In genomic region chr6:128093856-128094628, GRCm38 (mm10) we compare ENCODE assay signal across 13 mouse cellular contexts. TPM values are rescaled to one million over a fixed set of nuclear protein-coding genes. Genes with fewer than 3 reads are reported as not detected.
DNase-seq lines count a peak whose midpoint lies in the region; ATAC-seq lines count a peak whose summit lies in the region.
"Had no signal": no experiment of that assay in that cellular context is flagged by ENCODE, and none has a peak within 500 bp of the region (broad histone marks: within the 10 kb centered on the region; RNA-seq: fewer than 3 reads in every experiment).

No protein-coding gene starts in this region.

- H3K4me3 ChIP-seq in hindbrain, embryonic 16.5 days (ENCODE audit: low read length): no peak overlapping the region
- no peak overlapping the region for H3K4me3 ChIP-seq in hindbrain, embryonic 11.5 days (ENCODE audit: low read depth, low read length)
- no peak overlapping the region for H3K4me3 ChIP-seq in lung, embryonic 15.5 days
- no peak overlapping the region for H3K4me3 ChIP-seq in limb, embryonic 13.5 days
- H3K4me3 ChIP-seq: forebrain, embryonic 10.5 days; intestine, embryonic 15.5 days had no signal

- no peak overlapping the region for H3K4me2 ChIP-seq in hindbrain, embryonic 16.5 days (ENCODE audit: low read length)
- H3K4me2 ChIP-seq in hindbrain, embryonic 11.5 days (replicated peaks; ENCODE audit: low read depth, low read length): no peak overlapping the region
- no peak overlapping the region for H3K4me2 ChIP-seq in lung, embryonic 15.5 days
- no peak overlapping the region for H3K4me2 ChIP-seq in limb, embryonic 13.5 days (replicated peaks)
- H3K4me2 ChIP-seq: intestine, embryonic 15.5 days; liver, embryonic 11.5 days had no signal

- peak; percentile 59 to 63 for DNase-seq in frontal cortex, adult 2 months (ENCODE audit: extremely low spot score in 1 of 2, low spot score in 1 of 2)
- DNase-seq in frontal cortex, postnatal 14 days (ENCODE audit: low spot score in 2 of 2): no peak
- DNase-seq in hindbrain, embryonic 11.5 days (ENCODE audit: low spot score): no peak
- no peak for DNase-seq in lung, postnatal 14 days
- no peak for DNase-seq in spleen, postnatal 10 days (ENCODE audit: low spot score in 2 of 2)
- DNase-seq: gastrocnemius, postnatal 25 days had no signal

- no peaks in the 10 kb centered on the region for H3K27me3 ChIP-seq in hindbrain, embryonic 16.5 days (replicated peaks; ENCODE audit: control insufficient read depth, insufficient read depth, low read length)
- H3K27me3 ChIP-seq in hindbrain, embryonic 11.5 days (ENCODE audit: control insufficient read depth, insufficient read depth, low read length): no peaks in the 10 kb centered on the region
- no peaks in the 10 kb centered on the region for H3K27me3 ChIP-seq in lung, embryonic 15.5 days
- no peaks in the 10 kb centered on the region for H3K27me3 ChIP-seq in limb, embryonic 13.5 days
- H3K27me3 ChIP-seq: intestine, embryonic 15.5 days had no signal

- peaks cover 25% of the 10 kb centered on the region for H3K4me1 ChIP-seq in hindbrain, embryonic 16.5 days (ENCODE audit: control insufficient read depth, insufficient read depth, low read depth, low read length)
- no peaks in the 10 kb centered on the region; the same call in 1 of the 2 replicates for H3K4me1 ChIP-seq in hindbrain, embryonic 11.5 days (replicated peaks; ENCODE audit: control insufficient read depth, insufficient read depth, low read length)
- peaks cover 41% of the 10 kb centered on the region for H3K4me1 ChIP-seq in lung, embryonic 15.5 days
- H3K4me1 ChIP-seq in limb, embryonic 13.5 days: peaks cover 75% of the 10 kb centered on the region

- 74% methylated on average over 15 of the region's 15 CpGs for WGBS in hindbrain, embryonic 16.5 days
- 68% methylated on average over 15 of the region's 15 CpGs for WGBS in hindbrain, embryonic 11.5 days
- WGBS in lung, embryonic 15.5 days: 72% methylated on average over 15 of the region's 15 CpGs
- 75% methylated on average over 15 of the region's 15 CpGs for WGBS in limb, embryonic 13.5 days

- H3K9ac ChIP-seq in hindbrain, embryonic 16.5 days (ENCODE audit: low read depth, low read length): no peak overlapping the region
- no peak overlapping the region for H3K9ac ChIP-seq in hindbrain, embryonic 11.5 days (ENCODE audit: low read depth, low read length)
- H3K9ac ChIP-seq in lung, embryonic 15.5 days: no peak overlapping the region
- 0 out of 2 replicates have a peak overlapping the region, but pooled peaks have one; percentile 13 for H3K9ac ChIP-seq in limb, embryonic 13.5 days
- H3K9ac ChIP-seq: intestine, embryonic 15.5 days had no signal

- H3K9me3 ChIP-seq in hindbrain, embryonic 16.5 days (ENCODE audit: control insufficient read depth, low read length): no peaks in the 10 kb centered on the region
- H3K9me3 ChIP-seq in hindbrain, embryonic 11.5 days (ENCODE audit: control insufficient read depth, low read length): no peaks in the 10 kb centered on the region
- no peaks in the 10 kb centered on the region for H3K9me3 ChIP-seq in lung, embryonic 15.5 days
- no peaks in the 10 kb centered on the region for H3K9me3 ChIP-seq in limb, embryonic 13.5 days
- H3K9me3 ChIP-seq: forebrain, embryonic 10.5 days; intestine, embryonic 15.5 days had no signal

- H3K36me3 ChIP-seq in hindbrain, embryonic 16.5 days (ENCODE audit: control insufficient read depth, insufficient read depth, low read length): no peaks in the 10 kb centered on the region
- H3K36me3 ChIP-seq in hindbrain, embryonic 11.5 days (ENCODE audit: control insufficient read depth, insufficient read depth, low read length): no peaks in the 10 kb centered on the region
- no peaks in the 10 kb centered on the region for H3K36me3 ChIP-seq in lung, embryonic 15.5 days
- H3K36me3 ChIP-seq in limb, embryonic 13.5 days: no peaks in the 10 kb centered on the region
- H3K36me3 ChIP-seq: forebrain, embryonic 10.5 days; intestine, embryonic 15.5 days had no signal

- H3K27ac ChIP-seq in hindbrain, embryonic 16.5 days (ENCODE audit: low read depth, low read length): no peak overlapping the region
- H3K27ac ChIP-seq in hindbrain, embryonic 11.5 days (ENCODE audit: low read depth, low read length): no peak overlapping the region
- H3K27ac ChIP-seq in lung, embryonic 15.5 days: peak overlapping the region; percentile 42; the same call in 1 of the 2 replicates
- peak overlapping the region; percentile 28; the same call in 1 of the 2 replicates for H3K27ac ChIP-seq in limb, embryonic 13.5 days
- H3K27ac ChIP-seq: forebrain, embryonic 10.5 days; intestine, embryonic 15.5 days; macrophage had no signal

- ATAC-seq in hindbrain, embryonic 16.5 days: peak; percentile 29; the same call in 1 of the 2 replicates
- ATAC-seq in hindbrain, embryonic 11.5 days (ENCODE audit: low FRiP score): no peak
- ATAC-seq in lung, embryonic 15.5 days (ENCODE audit: borderline replicate concordance, extremely low read depth, low FRiP score, low TSS enrichment): no peak
- ATAC-seq in limb, embryonic 13.5 days (ENCODE audit: low FRiP score, low read depth): no peak
- ATAC-seq: intestine, embryonic 15.5 days had no signal

RNA-seq across cellular contexts. Expression of gene Tspan9, which starts 49.4 kb away (rescaled TPM):
- 56.9 and 60.6 TPM in 2 replicates for polyA plus RNA-seq in frontal cortex, adult 2 months (2012; rRNA removed)
- polyA plus RNA-seq in hindbrain, embryonic 16.5 days (2015; fragmentation: Nextera tagmentation; extraction: Ambion mirVana): 62.6 and 66.8 TPM in 2 replicates
- polyA plus RNA-seq in hindbrain, embryonic 11.5 days (2014; fragmentation: Nextera tagmentation; extraction: Ambion mirVana): 46.2 and 48.9 TPM in 2 replicates
- 128 and 130 TPM in 2 replicates for polyA plus RNA-seq in lung, embryonic 15.5 days (2015; fragmentation: Nextera tagmentation; extraction: Ambion mirVana)
- polyA plus RNA-seq in limb, embryonic 13.5 days (2015; fragmentation: Nextera tagmentation; extraction: Ambion mirVana): 125 and 132 TPM in 2 replicates

Comparison
In these comparisons a context has a peak if more than half of its experiments do, and no peak if none do; other contexts are left out.
1. DNase-seq: peak in frontal cortex, adult 2 months (2 of 2); none in frontal cortex, postnatal 14 days (0 of 2), hindbrain, embryonic 11.5 days (single experiment), lung, postnatal 14 days (single experiment) and spleen, postnatal 10 days (0 of 2).
2. H3K27ac ChIP-seq: peak in lung, embryonic 15.5 days (single experiment) and limb, embryonic 13.5 days (single experiment); none in hindbrain, embryonic 16.5 days (single experiment) and hindbrain, embryonic 11.5 days (single experiment).